Mouse (Mus musculus) thymus, adult 18-20 months (tissue): Measurements from ENCODE around the gene E2f4.

Source experiments
- DNase-seq, 2 experiments: peaks; one replicate each; pipeline ENCODE4 v3.0.0; 2022; ENCODE audit warnings: mixed read lengths in 2 of 2

The E2f4 gene

DNA sequence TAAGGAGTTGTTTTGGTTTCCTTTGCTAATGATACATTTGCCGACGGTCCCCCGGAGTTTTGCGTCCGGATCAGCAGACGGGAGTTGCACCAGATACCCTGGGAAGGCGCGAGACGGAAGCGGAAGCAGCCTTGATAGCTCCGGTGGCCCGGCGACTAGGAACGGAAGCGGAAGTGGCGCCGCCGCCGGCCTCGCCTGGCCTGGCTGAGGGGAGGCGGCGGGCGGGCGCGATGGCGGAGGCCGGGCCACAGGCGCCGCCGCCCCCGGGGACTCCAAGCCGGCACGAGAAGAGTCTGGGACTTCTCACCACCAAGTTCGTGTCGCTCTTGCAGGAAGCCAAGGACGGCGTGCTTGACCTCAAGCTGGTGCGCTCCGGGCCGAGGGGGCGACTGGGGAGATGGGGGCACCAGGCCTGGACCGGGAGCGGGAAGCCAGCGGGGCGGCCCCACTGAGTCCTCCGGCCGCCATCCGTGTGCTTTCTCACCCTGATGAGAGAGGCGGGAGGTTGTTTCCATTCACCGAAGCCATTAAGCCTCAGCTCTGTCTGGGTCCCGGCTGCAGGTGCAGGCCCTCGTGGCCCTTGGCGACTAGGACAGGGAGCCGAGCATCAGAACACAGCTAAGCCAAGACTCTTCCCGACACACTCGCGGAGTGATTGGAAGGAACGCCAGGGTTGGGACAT, at the start of gene E2f4:
E2f4 (plus strand) TSS at position 153 of the 682 bp plus-strand sequence.
- peak; percentile 84 to 87 for DNase-seq

- no peak for DNase-seq
These were observed 45.5 kb upstream of the E2f4 start for GRCm38 (mm10) chr8:105251954-105252353.

DNA sequence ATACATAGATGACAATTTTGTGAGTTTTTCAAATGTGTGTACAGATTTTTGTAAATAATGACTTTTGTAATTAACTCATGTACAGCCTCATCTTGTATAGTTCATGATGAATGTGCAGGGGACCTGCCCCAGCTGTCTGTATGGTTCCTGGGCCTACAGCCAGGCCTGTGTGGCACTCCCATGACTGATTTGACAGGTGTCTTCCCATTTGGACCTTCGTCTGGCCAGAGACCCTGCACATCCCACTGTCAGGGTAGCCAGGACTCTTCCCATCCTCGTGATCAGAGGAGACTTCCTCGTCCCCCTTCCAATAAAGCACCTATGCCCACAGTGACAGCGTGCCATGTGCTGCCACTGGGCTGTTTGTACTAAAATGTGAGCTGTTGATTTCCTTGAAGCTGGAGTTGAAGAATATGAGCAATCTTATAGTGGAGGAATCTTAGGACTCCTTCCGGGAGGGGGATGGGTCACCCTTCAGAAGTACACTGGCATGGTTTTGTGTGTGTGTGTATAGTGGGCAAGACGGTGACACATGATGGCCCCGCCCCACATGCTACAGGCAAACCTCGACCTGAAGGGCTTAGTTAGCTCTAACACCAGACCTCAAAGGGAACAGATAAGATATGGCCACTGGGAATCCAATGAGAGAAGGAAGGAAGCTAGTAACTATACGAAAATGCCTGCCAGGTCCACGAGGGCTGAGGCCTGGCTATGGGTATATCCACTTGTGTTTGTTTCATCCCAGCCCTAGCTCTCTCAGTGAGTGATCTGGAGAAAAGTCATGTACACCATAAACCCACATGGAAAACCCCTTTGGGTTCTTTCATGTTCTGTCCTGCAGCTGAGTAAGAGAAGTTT, 44.6 kb upstream of the E2f4 start:
- peak in 1 of 2 experiments; percentile 12 for DNase-seq

GRCm38 (mm10) chr8:105253766-105254151, 43.7 kb upstream of the E2f4 start:
- no peak for DNase-seq

- DNase-seq, result peak; percentile 85 to 88
These were observed 43.1 kb upstream of the E2f4 start for GRCm38 (mm10) chr8:105254152-105254965.

GRCm38 (mm10) chr8:105254966-105255350, 42.5 kb upstream of the E2f4 start, which contains the start of gene B3gnt9:
TSS of gene B3gnt9 (minus strand) at chr8:105255153.
- DNase-seq, result peak; percentile 69 to 73

DNA sequence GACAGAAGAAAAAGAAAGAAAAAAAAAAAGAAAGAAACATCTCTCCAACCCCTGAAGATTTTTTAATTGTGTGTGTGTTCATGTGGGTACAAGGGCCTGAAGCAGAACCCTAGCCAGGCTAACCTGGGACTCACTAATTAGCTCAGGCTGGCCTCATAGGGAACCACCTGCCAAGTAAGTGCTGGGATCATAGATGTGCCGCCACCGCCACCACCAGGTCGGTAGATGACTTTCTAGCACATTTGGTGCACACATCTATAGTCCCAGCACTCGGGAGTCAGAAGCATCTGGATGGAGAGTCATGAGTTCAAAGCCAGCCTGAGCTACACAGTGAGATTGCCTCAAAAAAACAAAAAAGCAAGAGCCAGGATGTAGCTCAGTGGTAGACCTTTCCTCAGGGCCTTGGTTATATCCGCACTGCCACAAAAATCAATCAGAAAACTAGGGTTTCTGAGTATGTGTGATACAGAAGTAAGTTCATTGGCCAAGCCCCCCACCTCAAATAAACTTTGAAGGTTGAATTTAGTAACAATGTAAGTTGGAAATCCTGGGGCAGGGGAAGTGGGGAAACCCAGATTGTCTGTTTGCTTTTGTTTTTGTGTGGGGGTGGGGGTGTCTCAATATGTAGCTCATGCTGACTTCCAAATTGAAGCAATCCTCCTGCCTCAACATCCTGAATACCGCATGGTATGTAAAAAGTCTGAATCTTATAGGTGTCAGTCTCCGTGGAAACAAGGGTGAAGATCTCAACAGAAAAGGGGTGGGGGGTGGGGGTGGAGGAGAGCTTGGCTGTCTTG, 39.9 kb upstream of the E2f4 start:
- DNase-seq, result no peak

DNA sequence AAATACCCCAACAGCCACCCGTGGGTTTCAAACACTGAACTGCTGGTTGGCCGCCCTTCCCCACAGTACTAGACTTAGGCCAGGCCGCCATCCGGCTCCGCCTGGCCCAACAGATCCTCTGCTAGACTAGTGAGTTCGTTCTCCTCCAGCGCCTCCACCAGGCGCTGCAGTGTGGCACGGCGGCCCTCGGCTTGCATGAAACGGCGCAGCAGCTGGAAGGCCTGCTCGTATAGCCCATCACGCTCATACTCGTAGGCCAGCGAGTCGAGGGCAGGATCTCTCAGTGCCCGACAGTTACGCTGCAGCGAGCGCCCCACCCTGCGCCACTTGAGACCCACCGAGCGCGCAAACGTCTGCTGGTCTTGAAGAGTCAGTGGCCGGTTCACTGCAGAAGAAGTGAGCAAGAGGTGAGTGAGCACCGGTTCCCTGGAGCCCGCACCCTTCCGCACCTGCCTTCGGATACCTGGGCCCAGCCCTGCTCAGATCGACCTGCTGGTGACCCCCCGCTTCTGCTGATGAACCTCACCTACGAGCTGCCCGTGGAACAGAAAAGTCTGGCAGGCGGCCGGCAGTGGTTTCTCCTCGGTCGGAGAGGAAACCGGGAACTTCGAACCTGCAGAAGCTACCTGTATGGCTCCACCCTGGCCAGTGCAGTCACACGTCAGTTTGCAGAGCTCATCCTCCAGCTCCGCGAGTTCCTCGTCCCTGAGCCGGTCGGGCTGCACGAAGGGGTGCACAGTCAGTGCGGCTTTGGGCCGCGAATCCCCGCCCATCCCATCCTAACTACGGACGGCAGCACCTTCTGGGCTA, 38.3 kb upstream of the E2f4 start:
- DNase-seq, result no peak

GRCm38 (mm10) chr8:105259721-105260320, 37.6 kb upstream of the E2f4 start:
- peak; percentile 52 to 58 for DNase-seq

- no peak for DNase-seq
These were observed 36.9 kb upstream of the E2f4 start for GRCm38 (mm10) chr8:105260371-105261099.

DNA sequence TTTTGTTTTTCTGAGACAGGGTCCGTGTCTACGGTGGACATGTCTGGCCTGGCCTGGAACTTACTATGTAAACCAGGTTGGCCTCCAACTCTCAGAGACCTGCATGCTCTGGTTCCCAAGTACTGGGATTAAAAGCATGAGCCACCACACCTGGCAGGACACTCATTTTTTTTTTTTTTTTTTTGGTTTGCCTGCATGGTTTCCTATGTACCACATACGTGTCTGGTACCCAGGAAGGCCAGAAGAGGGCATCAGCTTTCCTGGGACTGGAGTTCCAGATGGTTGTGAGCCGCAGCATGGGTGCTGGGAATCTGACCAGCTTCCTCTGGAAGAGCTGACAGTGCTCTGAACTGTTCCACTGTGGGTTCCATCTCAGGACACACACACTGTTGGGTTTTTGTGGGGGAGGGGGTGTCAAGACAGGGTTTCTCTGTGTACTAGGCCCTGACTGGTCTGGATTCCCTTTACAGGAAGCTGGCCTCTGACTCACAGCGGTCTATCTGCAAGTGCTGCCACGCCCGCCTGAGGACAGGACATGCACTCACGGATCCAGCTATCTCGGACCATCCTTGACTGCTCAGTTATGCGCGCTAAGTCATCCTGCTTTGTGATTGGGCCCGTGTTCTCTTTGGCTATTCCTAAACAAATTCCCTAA, 36.0 kb upstream of the E2f4 start:
- DNase-seq, result no peak

- DNase-seq, result no peak
These were observed 34.1 kb upstream of the E2f4 start for GRCm38 (mm10) chr8:105263244-105263912.

DNA sequence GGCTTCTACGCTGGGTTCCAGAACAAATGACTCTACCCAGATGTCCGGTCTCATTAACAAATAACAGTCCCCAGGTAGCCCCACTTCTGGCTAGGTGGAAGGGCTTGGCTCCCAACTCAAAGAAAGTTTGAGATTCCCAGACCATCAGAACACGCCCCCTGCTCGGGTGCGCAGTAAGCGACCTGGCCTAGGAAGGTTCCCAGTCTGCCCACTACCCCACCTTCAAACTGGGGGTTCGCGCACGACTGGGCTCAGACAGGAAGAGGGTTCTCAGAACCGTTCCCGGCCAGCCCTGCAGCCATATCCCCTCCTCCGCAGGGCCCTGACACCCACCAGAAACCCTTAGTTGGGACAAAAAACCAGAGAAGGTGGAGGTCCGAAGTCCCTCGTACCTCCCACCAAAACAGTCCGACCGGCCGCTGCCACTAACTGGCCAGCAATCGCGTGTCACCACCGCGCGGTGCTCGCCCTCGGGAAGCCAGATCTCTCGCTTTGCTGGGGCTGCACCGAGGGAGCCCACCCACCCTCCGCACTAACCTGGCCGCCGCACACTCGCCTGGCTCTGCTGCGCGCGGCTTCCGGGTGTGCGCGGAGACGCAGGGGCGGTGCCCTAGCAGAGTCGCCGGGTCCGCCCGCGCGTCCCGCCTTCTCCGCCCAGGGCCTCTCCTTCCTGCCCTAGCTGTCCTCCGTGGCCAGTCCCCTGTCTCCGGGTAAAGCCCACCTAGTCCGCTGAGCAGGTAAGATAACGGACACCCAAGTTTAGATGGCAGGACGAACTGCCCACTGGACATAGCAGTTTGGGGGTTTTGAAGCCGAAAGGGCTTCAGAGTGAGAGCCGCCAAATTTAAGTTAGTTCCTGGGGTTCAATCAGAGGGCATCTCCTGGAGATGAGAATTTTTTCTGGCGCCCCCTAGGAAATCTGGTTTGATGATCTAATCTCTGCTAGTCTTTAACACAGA, 33.2 kb upstream of the E2f4 start, which contains the start of the genes Tradd and Fbxl8:
Tradd (minus strand) TSS at position 586 of the 959 bp plus-strand sequence.
Fbxl8 (plus strand) TSS at position 625 of the 959 bp plus-strand sequence.
- peak; percentile 70 to 71 for DNase-seq

DNA sequence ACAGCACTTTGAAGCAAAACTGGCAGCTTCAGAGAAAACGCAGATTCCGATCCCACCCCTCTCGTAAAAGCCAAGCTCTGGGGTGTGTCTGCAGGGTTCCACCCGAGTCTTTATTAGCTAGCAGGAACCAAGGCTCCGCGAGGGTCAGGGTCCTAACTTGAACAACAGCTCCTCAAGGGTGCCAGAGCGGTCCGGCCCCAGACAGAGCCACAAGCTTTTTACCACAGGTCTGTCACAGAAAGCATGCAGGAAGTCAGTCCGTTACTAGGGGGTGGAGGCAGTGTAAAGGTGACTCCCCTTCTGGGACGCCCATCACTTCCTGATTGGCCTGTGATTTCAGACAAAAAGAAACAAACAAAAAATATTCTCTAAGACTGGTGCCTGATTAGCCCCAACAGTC, 32.3 kb upstream of the E2f4 start:
- peak in 1 of 2 experiments; percentile 58 for DNase-seq

- peak in 1 of 2 experiments; percentile 46 for DNase-seq
These were observed 30.7 kb upstream of the E2f4 start for GRCm38 (mm10) chr8:105266775-105267174.

DNA sequence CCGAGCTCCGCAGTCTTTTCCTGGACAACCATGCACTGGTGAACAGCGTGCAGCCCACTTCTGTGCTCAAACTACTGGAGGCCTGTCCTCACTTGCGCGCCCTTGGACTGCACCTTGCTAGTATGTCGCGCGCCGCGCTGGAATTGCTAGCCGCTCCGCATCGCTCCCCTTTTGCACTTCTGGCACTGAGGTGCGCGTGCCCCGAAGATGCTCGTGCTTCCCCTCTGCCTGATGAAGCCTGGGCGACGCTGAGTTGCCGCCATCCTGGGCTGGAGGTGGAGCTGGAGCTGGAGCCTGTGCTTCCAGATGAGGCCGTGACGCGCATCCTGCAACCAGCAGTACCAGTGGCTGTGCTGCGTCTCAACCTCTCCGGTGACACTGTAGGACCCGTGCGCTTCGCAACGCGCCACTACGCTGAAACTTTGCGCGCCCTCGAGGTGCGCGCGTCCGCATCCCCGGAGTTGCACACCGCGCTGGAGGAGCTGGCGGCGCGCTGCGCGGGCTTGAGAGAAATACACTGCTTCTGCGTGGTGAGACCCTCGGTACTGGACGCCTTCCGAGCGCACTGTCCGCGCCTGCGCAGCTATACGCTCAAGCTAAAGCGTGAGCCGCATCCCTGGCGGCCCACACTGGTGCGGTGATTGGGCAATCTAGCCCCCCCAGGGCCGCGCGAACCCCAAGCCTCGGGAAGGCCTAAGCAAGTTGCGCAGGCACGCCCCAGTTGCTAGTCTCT, 29.0 kb upstream of the E2f4 start:
- DNase-seq, result no peak

DNA sequence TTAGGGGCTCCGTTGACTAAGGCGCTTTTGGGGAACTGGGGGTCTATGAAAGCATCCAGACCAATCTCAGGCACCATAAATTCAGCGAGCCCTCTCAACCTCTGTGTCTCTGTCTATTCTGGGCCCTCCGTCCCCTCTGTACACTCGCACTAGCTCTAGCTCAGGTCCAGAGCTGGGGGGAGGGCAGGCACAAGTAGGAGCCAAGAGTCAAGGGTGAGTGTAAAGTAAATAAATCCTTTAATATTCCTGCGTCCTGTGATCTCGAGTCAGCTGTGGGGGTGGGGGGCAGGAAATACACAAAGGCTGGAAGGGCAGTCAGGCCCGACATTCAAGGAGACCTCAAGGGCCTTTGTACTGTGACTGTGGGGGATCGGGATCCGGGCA, 28.4 kb upstream of the E2f4 start:
- no peak for DNase-seq
